In genomic region chr9:124068098-124069058, GRCm38 (mm10) we compare ENCODE assay signal across 16 mouse cellular contexts. TPM values are rescaled to one million over a fixed set of nuclear protein-coding genes. Genes with fewer than 3 reads are reported as not detected.
DNase-seq lines count a peak whose midpoint lies in the region; ATAC-seq and TF ChIP-seq lines count a peak whose summit lies in the region.
"Had no signal": no experiment of that assay in that cellular context is flagged by ENCODE, and none has a peak within 500 bp of the region (broad histone marks: within the 10 kb centered on the region; RNA-seq: fewer than 3 reads in every experiment).

No protein-coding gene starts in this region.

- H3K36me3 ChIP-seq in kidney, adult 2 months (ENCODE audit: control insufficient read depth, insufficient read depth, low read length): no peaks in the 10 kb centered on the region
- H3K36me3 ChIP-seq in megakaryocyte, embryonic 14.5 days (replicated peaks; ENCODE audit: low read length): no peaks in the 10 kb centered on the region
- H3K36me3 ChIP-seq in hindbrain, embryonic 11.5 days (ENCODE audit: control insufficient read depth, insufficient read depth, low read length): no peaks in the 10 kb centered on the region
- H3K36me3 ChIP-seq: forebrain, embryonic 10.5 days; heart, embryonic 15.5 days; intestine, embryonic 15.5 days had no signal

- TF ChIP-seq POLR2A in kidney, adult 2 months (IDR thresholded peaks at IDR 0.05; ENCODE audit: low read depth, low read length): no peak

- 62% methylated on average over 2 of the region's 2 CpGs for whole genome bisulfite sequencing in kidney, adult 2 months
- 75% methylated on average over 2 of the region's 2 CpGs for WGBS in hindbrain, embryonic 11.5 days

- no peak overlapping the region for H3K4me2 ChIP-seq in hindbrain, embryonic 11.5 days (replicated peaks; ENCODE audit: low read depth, low read length)
- H3K4me2 ChIP-seq: heart, embryonic 15.5 days; intestine, embryonic 15.5 days had no signal

- H3K9me3 ChIP-seq in megakaryocyte, embryonic 14.5 days: no peaks in the 10 kb centered on the region
- no peaks in the 10 kb centered on the region for H3K9me3 ChIP-seq in hindbrain, embryonic 11.5 days (ENCODE audit: control insufficient read depth, low read length)
- H3K9me3 ChIP-seq: forebrain, embryonic 10.5 days; heart, embryonic 15.5 days; intestine, embryonic 15.5 days had no signal

- H3K27me3 ChIP-seq in kidney, adult 2 months (replicated peaks; ENCODE audit: control insufficient read depth, insufficient read depth, low read length): no peaks in the 10 kb centered on the region
- no peaks in the 10 kb centered on the region for H3K27me3 ChIP-seq in megakaryocyte, embryonic 14.5 days (replicated peaks)
- H3K27me3 ChIP-seq in hindbrain, embryonic 11.5 days (ENCODE audit: control insufficient read depth, insufficient read depth, low read length): no peaks in the 10 kb centered on the region
- H3K27me3 ChIP-seq: heart, embryonic 15.5 days; intestine, embryonic 15.5 days had no signal

- H3K9ac ChIP-seq in hindbrain, embryonic 11.5 days (ENCODE audit: low read depth, low read length): no peak overlapping the region
- H3K9ac ChIP-seq: heart, embryonic 15.5 days; intestine, embryonic 15.5 days had no signal

- TF ChIP-seq CTCF in kidney, adult 2 months (conservative IDR thresholded peaks at IDR 0.05; ENCODE audit: insufficient read depth, insufficient read length, low read depth, low read length): no peak

- H3K4me1 ChIP-seq in kidney, adult 2 months (ENCODE audit: control insufficient read depth, insufficient read depth, low read length): no peaks in the 10 kb centered on the region
- H3K4me1 ChIP-seq in megakaryocyte, embryonic 14.5 days: peaks cover 58% of the 10 kb centered on the region
- H3K4me1 ChIP-seq in hindbrain, embryonic 11.5 days (replicated peaks; ENCODE audit: control insufficient read depth, insufficient read depth, low read length): no peaks in the 10 kb centered on the region
- H3K4me1 ChIP-seq: heart, embryonic 15.5 days; intestine, embryonic 15.5 days had no signal

- DNase-seq in kidney, adult 2 months: peak; percentile 4
- no peak for DNase-seq in kidney, adult 8-10 months
- peak; percentile 94 for DNase-seq in 416B (ENCODE audit: low read depth)
- no peak for DNase-seq in left cerebral cortex, adult 8-10 months (ENCODE audit: low spot score in 2 of 2)
- no peak for DNase-seq in urinary bladder, postnatal 10 days (ENCODE audit: low spot score)
- DNase-seq in hindbrain, embryonic 11.5 days (ENCODE audit: low spot score): no peak
- DNase-seq: gastrocnemius, postnatal 14 days had no signal

- no peak overlapping the region for H3K4me3 ChIP-seq in kidney, adult 2 months (ENCODE audit: insufficient read depth, low read depth, low read length)
- peak overlapping the region; percentile 23 for H3K4me3 ChIP-seq in megakaryocyte, embryonic 14.5 days (replicated peaks)
- H3K4me3 ChIP-seq in hindbrain, embryonic 11.5 days (ENCODE audit: low read depth, low read length): no peak overlapping the region
- H3K4me3 ChIP-seq: forebrain, embryonic 10.5 days; heart, embryonic 15.5 days; intestine, embryonic 15.5 days; layer of hippocampus, adult 2 months had no signal

- peak overlapping the region; percentile 50 for H3K27ac ChIP-seq in kidney, adult 2 months (ENCODE audit: insufficient read depth, low read depth, low read length)
- H3K27ac ChIP-seq in hindbrain, embryonic 11.5 days (ENCODE audit: low read depth, low read length): no peak overlapping the region
- H3K27ac ChIP-seq: forebrain, embryonic 10.5 days; heart, embryonic 15.5 days; intestine, embryonic 15.5 days; layer of hippocampus, adult 2 months had no signal

- ATAC-seq in activated CD4-positive, CD25-positive, alpha-beta regulatory T cell, adult 4 months: peak; percentile 97
- ATAC-seq in hindbrain, embryonic 11.5 days (ENCODE audit: low FRiP score): no peak
- ATAC-seq: intestine, embryonic 15.5 days had no signal

RNA-seq across cellular contexts. Expression of gene Ccr2, which starts 33.4 kb away (rescaled TPM):
- polyA plus RNA-seq in kidney, adult 2 months (2012; rRNA removed): 1.4 and 2.1 TPM in 2 replicates
- polyA plus RNA-seq in activated CD4-positive, CD25-positive, alpha-beta regulatory T cell, adult 4 months (2017; shearing (Covaris generic)): 100 to 1,000 TPM in 1 of 2 experiments, 10 to 100 TPM in 1; 81.2 to 144 TPM
- polyA plus RNA-seq in megakaryocyte, embryonic 14.5 days (2012; ENCODE audit: insufficient read depth, low replicate concordance): 0.10 and 0.74 TPM in 2 replicates
- total RNA-seq in left cerebral cortex, adult 8-10 months (2022): under 1 TPM; 0.15 to 0.28 (median 0.21) TPM
- 0.47 and 0.66 TPM in 2 replicates for polyA plus RNA-seq in hindbrain, embryonic 11.5 days (2014; fragmentation: Nextera tagmentation; extraction: Ambion mirVana)

RNA-seq across cellular contexts. Expression of gene Ccr3, which starts 46.6 kb away (rescaled TPM):
- 0.11 TPM in 1 of 2 replicates, not detected in the other for polyA plus RNA-seq in kidney, adult 2 months (2012; rRNA removed)
- polyA plus RNA-seq in activated CD4-positive, CD25-positive, alpha-beta regulatory T cell, adult 4 months (2017; shearing (Covaris generic)): 1 to 10 TPM; 1.6 to 2.2 TPM
- 1.5 TPM in 1 of 2 replicates, not detected in the other for polyA plus RNA-seq in megakaryocyte, embryonic 14.5 days (2012; ENCODE audit: insufficient read depth, low replicate concordance)
- not detected for total RNA-seq in left cerebral cortex, adult 8-10 months (2022)
- polyA plus RNA-seq in hindbrain, embryonic 11.5 days (2014; fragmentation: Nextera tagmentation; extraction: Ambion mirVana): 0.14 TPM in 1 of 2 replicates, not detected in the other
- total RNA-seq: gastrocnemius, postnatal 14 days; layer of hippocampus, adult 2 months; megakaryocyte-erythroid progenitor cell, adult 5-6 weeks had no signal
- polyA plus RNA-seq: forebrain, embryonic 10.5 days; limb, embryonic 11.5 days; neural tube, embryonic 11.5 days had no signal

RNA-seq across cellular contexts. Expression of gene Ccr5, which starts 53.0 kb away (rescaled TPM):
- 0.88 and 1.3 TPM in 2 replicates for polyA plus RNA-seq in kidney, adult 2 months (2012; rRNA removed)
- polyA plus RNA-seq in activated CD4-positive, CD25-positive, alpha-beta regulatory T cell, adult 4 months (2017; shearing (Covaris generic)): 10 to 100 TPM; 10.1 to 14.9 TPM
- polyA plus RNA-seq in megakaryocyte, embryonic 14.5 days (2012; ENCODE audit: insufficient read depth, low replicate concordance): 0.17 TPM in 1 of 2 replicates, not detected in the other
- total RNA-seq in left cerebral cortex, adult 8-10 months (2022): 1 to 10 TPM; 4.4 to 9.1 (median 6.3) TPM
- 0.15 and 1.2 TPM in 2 replicates for polyA plus RNA-seq in hindbrain, embryonic 11.5 days (2014; fragmentation: Nextera tagmentation; extraction: Ambion mirVana)

Comparison
In these comparisons a context has a peak if more than half of its experiments do, and no peak if none do; other contexts are left out.
1. DNase-seq: peak in kidney, adult 2 months (single experiment) and 416B (single experiment); none in kidney, adult 8-10 months (0 of 2), left cerebral cortex, adult 8-10 months (0 of 2), urinary bladder, postnatal 10 days (single experiment) and hindbrain, embryonic 11.5 days (single experiment).
2. RNA of gene Ccr2, which starts 33.4 kb away (polyA plus RNA-seq): 81.2 to 144 TPM in activated CD4-positive, CD25-positive, alpha-beta regulatory T cell, adult 4 months; 1.4 to 2.1 TPM in kidney, adult 2 months, 0.47 to 0.66 TPM in hindbrain, embryonic 11.5 days and 0.10 to 0.74 TPM in megakaryocyte, embryonic 14.5 days; every median in the first group is over 10 times any median in the second.